Mouse (Mus musculus) lung, adult 2 months (tissue): ENCODE measurements around the gene Ncapd2. TPM values are rescaled to one million over a fixed set of nuclear protein-coding genes. Genes with fewer than 3 reads are reported as not detected.

Source experiments
- DNase-seq: peaks from one replicate; pipeline ENCODE4 v3.0.0; 2022
- H3K4me1 ChIP-seq: fragments of 200-500 bp; 2 replicates; pipeline ENCODE4 v1.6.1; 2011; ENCODE audit warnings: low read length; ENCODE audit not compliant: control insufficient read depth, insufficient read depth
- H3K4me3 ChIP-seq: fragments of 200-500 bp; replicated peaks from 2 replicates; pipeline ENCODE3; 2011; ENCODE audit warnings: low read depth, mild to moderate bottlenecking, control low read depth, low read length; ENCODE audit errors: extremely low read depth
- CTCF ChIP-seq: fragments of 200-500 bp; IDR thresholded peaks from 2 replicates; pipeline ENCODE4 v1.5.1; 2011; ENCODE audit warnings: mild to moderate bottlenecking, low read length, control low read depth; ENCODE audit not compliant: insufficient read depth
- POLR2A ChIP-seq: fragments of 200-500 bp; IDR thresholded peaks from 2 replicates; pipeline ENCODE4 v1.6.1; 2011; ENCODE audit warnings: low read depth, mild to moderate bottlenecking, control low read depth, low read length, borderline replicate concordance; ENCODE audit errors: extremely low read depth
- WGBS: fragments of 180-500 bp; shearing (Covaris S2); methylation state at CpG from one replicate; pipeline ENCODE4 v1.1.7; 2018; 5-methylcytosine and 5-hydroxymethylcytosine counted together
- polyA plus RNA-seq: library from polyadenylated mRNA; depleted of rRNA; stranded (reverse); fragments of >200 nt; gene quantifications from 2 replicates; pipeline ENCODE4 v1.2.3, GENCODE M21; 2012; rRNA removed

Gene Ncapd2
- polyA plus RNA-seq, 1 experiment: 34.2 TPM

- DNase-seq: no peak
- TF ChIP-seq POLR2A (no peak), CTCF (no peak)
- 90% methylated on average over 8 of the region's 8 CpGs for WGBS
- H3K4me1 ChIP-seq: no peaks in the 10 kb centered on the region
- no peak overlapping the region for H3K4me3 ChIP-seq
These were observed 72.1 kb downstream of the Ncapd2 start for GRCm38 (mm10) chr6:125119387-125119786.

Other genes starting within 250 kb of the Ncapd2 start
- 178 and 213 TPM in 2 replicates for gene Cops7a, start 226.2 kb downstream of the Ncapd2 start, polyA plus RNA-seq
- gene Pianp, start 195.0 kb downstream of the Ncapd2 start, polyA plus RNA-seq: 1.4 and 2.2 TPM in 2 replicates
- gene Zfp384, start 182.6 kb downstream of the Ncapd2 start, polyA plus RNA-seq: 44.8 and 48.4 TPM in 2 replicates
- gene Ing4, start 151.9 kb downstream of the Ncapd2 start, polyA plus RNA-seq: 30.3 and 50.5 TPM in 2 replicates
- gene Acrbp, start 142.0 kb downstream of the Ncapd2 start, polyA plus RNA-seq: 23.7 TPM in 2 replicates
- gene Lpar5, start 123.8 kb downstream of the Ncapd2 start, polyA plus RNA-seq: 6.5 and 13.9 TPM in 2 replicates
- 108 and 129 TPM in 2 replicates for gene Chd4, start 95.7 kb downstream of the Ncapd2 start, polyA plus RNA-seq
- 10.1 and 13.6 TPM in 2 replicates for gene Nop2, start 59.8 kb downstream of the Ncapd2 start, polyA plus RNA-seq
- 45.0 and 51.0 TPM in 2 replicates for gene Iffo1, start 46.5 kb downstream of the Ncapd2 start, polyA plus RNA-seq
- gene Gapdh, start 25.2 kb downstream of the Ncapd2 start, polyA plus RNA-seq: 1,317 and 1,826 TPM in 2 replicates
- 30.1 and 39.4 TPM in 2 replicates for gene Mrpl51, start 100 bp upstream of the Ncapd2 start, polyA plus RNA-seq
- 12.5 and 22.0 TPM in 2 replicates for gene Vamp1, start 23.9 kb upstream of the Ncapd2 start, polyA plus RNA-seq
- 29.8 and 33.4 TPM in 2 replicates for gene Tapbpl, start 40.2 kb upstream of the Ncapd2 start, polyA plus RNA-seq
- 8.1 and 9.8 TPM in 2 replicates for gene Cd27, start 45.3 kb upstream of the Ncapd2 start, polyA plus RNA-seq
- gene Tuba3a, start 94.3 kb upstream of the Ncapd2 start, polyA plus RNA-seq: 0.17 and 0.19 TPM in 2 replicates
- gene Ltbr, start 122.2 kb upstream of the Ncapd2 start, polyA plus RNA-seq: 107 and 116 TPM in 2 replicates
- gene Scnn1a, start 129.0 kb upstream of the Ncapd2 start, polyA plus RNA-seq: 245 and 249 TPM in 2 replicates
- 186 and 200 TPM in 2 replicates for gene Tnfrsf1a, start 157.7 kb upstream of the Ncapd2 start, polyA plus RNA-seq
- 1.3 and 2.6 TPM in 2 replicates for gene Plekhg6, start 189.1 kb upstream of the Ncapd2 start, polyA plus RNA-seq